Mouse (Mus musculus) hindbrain, embryonic 10.5 days (tissue): Measurements from ENCODE around the gene Scin. TPM values are rescaled to one million over a fixed set of nuclear protein-coding genes. Genes with fewer than 3 reads are reported as not detected.

ENCODE experiments used
- DNase-seq: peaks from one replicate; pipeline ENCODE4 v3.0.0-alpha.2; 2017; ENCODE audit warnings: low spot score
- H3K27ac ChIP-seq: fragments of 300-500 bp; sonication (generic); 2 replicates; pipeline ENCODE4 v1.5.1; 2016; ENCODE audit warnings: mild to moderate bottlenecking, moderate library complexity
- H3K27me3 ChIP-seq: fragments of 300-500 bp; sonication (generic); 2 replicates; pipeline ENCODE4 v1.6.1; 2016; ENCODE audit warnings: mild to moderate bottlenecking; ENCODE audit not compliant: poor library complexity, insufficient read depth, severe bottlenecking
- H3K36me3 ChIP-seq: fragments of 300-500 bp; sonication (generic); 2 replicates; pipeline ENCODE4 v1.6.1; 2016; ENCODE audit warnings: mild to moderate bottlenecking, moderate library complexity
- H3K4me1 ChIP-seq: fragments of 300-500 bp; sonication (generic); replicated peaks from 2 replicates; pipeline ENCODE4 v1.6.1; 2016; ENCODE audit warnings: mild to moderate bottlenecking
- H3K4me3 ChIP-seq: fragments of 300-500 bp; sonication (generic); 2 replicates; pipeline ENCODE4 v1.5.1; 2016; ENCODE audit warnings: mild to moderate bottlenecking, moderate library complexity
- H3K9me3 ChIP-seq: fragments of 300-500 bp; sonication (generic); 2 replicates; pipeline ENCODE4 v1.6.1; 2016; ENCODE audit warnings: mild to moderate bottlenecking, moderate library complexity
- WGBS: fragments of 180-500 bp; shearing (Covaris S2); methylation state at CpG from one replicate; pipeline ENCODE4 v1.1.7; 2016; 5-methylcytosine and 5-hydroxymethylcytosine counted together
- polyA plus RNA-seq: library from polyadenylated mRNA; unstranded; fragments of >200 nt; fragmentation: Nextera tagmentation; extraction: Ambion mirVana; gene quantifications from 2 replicates; pipeline ENCODE4 v1.2.1, GENCODE M21; 2016

The Scin gene
- polyA plus RNA-seq, 1 experiment from 2014 or later = 0.12 TPM

- Histone ChIP-seq H3K9me3 (no peaks in the 10 kb centered on the region), H3K36me3 (no peaks in the 10 kb centered on the region), H3K27me3 (no peaks in the 10 kb centered on the region), H3K27ac (no peak overlapping the region), H3K4me1 (no peaks in the 10 kb centered on the region), H3K4me3 (no peak overlapping the region)
- no peak for DNase-seq
- WGBS = 86% methylated on average over 2 of the region's 2 CpGs
These were observed 34.6 kb downstream of the Scin start for GRCm38 (mm10) chr12:40099407-40099806.

DNA sequence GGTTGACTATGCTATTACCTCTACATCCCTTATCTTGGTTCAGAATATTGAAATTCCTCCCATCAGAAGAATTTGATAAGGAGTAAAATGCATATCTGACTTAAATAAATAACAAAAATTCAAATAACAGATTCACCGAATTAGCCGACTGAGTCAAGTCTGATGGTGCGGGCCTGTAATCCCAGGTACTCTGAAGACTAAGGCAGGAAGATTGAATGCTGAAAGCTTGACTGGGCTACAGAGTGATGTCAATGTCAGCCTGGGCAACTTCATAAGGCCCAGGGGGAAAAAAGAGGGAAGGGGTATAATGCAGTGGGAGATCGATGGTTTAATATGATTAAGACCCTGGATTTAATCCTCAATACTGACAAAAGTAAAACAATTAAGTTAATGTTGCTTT is 36.6 kb downstream of the Scin start:
- H3K27me3 ChIP-seq = no peaks in the 10 kb centered on the region
- H3K4me3 ChIP-seq = no peak overlapping the region
- H3K4me1 ChIP-seq = no peaks in the 10 kb centered on the region
- H3K9me3 ChIP-seq = no peaks in the 10 kb centered on the region
- H3K36me3 ChIP-seq = no peaks in the 10 kb centered on the region
- no peak for DNase-seq
- no peak overlapping the region for H3K27ac ChIP-seq
- 96% methylated on average over 4 of the region's 4 CpGs for WGBS

GRCm38 (mm10) chr12:40097023-40097422 is 37.0 kb downstream of the Scin start:
- 95% methylated on average over 5 of the region's 5 CpGs for WGBS
- no peak overlapping the region for H3K4me3 ChIP-seq
- no peaks in the 10 kb centered on the region for H3K4me1 ChIP-seq
- no peak for DNase-seq
- no peaks in the 10 kb centered on the region for H3K9me3 ChIP-seq
- H3K27me3 ChIP-seq = no peaks in the 10 kb centered on the region
- no peaks in the 10 kb centered on the region for H3K36me3 ChIP-seq
- H3K27ac ChIP-seq = no peak overlapping the region

DNA sequence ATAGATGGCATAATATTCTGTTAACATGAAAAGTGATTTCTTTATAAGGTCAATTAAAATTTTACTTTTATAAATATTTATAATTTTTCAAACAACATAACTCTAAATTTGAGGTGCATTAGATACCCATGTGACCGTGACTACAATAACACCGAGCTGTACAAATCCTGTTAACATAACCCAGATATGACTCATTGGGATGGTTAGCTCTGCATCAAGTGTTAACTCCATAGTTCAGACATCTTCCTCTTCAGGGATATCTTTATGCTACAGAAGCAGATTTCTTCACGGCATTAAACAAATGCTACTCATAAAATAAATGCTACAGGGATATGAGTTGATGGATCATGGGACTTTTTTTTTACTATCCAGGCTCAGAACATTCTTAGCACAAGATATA is 37.6 kb downstream of the Scin start:
- WGBS = 91% methylated on average over 3 of the region's 3 CpGs
- H3K36me3 ChIP-seq = no peaks in the 10 kb centered on the region

GRCm38 (mm10) chr12:40090017-40090416 is 44.0 kb downstream of the Scin start:
- Histone ChIP-seq H3K27me3 (no peaks in the 10 kb centered on the region), H3K4me3 (no peak overlapping the region), H3K27ac (no peak overlapping the region), H3K4me1 (no peaks in the 10 kb centered on the region), H3K36me3 (no peaks in the 10 kb centered on the region), H3K9me3 (no peaks in the 10 kb centered on the region)
- 76% methylated on average over 3 of the region's 3 CpGs for WGBS
- no peak for DNase-seq

More for the DNA sequence above, 37.6 kb downstream of the Scin start:
- Histone ChIP-seq H3K27ac (no peak overlapping the region), H3K4me3 (no peak overlapping the region), H3K4me1 (no peaks in the 10 kb centered on the region), H3K27me3 (no peaks in the 10 kb centered on the region), H3K9me3 (no peaks in the 10 kb centered on the region)
- DNase-seq = no peak

DNA sequence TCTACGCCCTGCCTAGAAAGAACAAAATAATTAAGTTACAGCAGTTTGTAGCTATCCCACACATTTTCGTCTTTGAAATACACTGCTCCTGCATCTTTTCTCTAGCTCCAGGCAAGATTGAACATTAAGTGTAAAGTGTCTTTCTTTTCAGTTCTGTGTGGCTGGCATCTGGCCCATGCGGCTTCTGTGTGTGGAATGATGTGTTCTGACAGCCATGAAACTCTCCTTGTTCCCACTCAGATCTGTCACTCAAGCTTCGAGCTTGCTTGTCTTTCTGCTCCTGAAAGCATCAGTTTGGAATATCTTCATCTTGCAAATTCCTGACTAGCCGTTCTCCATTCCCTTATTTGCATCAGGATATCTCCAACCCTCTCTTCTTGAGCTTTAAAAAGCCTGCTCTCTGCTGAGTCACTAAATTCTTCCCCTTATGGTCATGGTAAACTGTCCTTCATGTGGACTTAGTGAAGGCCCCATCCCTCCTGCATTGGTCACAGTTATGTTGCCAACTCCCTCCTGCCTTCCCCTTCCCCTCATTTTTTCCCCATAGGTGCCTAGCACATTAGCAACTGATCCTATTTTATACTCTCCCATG is 48.2 kb downstream of the Scin start:
- DNase-seq = no peak
- Histone ChIP-seq H3K36me3 (no peaks in the 10 kb centered on the region), H3K9me3 (no peaks in the 10 kb centered on the region), H3K4me1 (no peaks in the 10 kb centered on the region), H3K27ac (no peak overlapping the region), H3K4me3 (no peak overlapping the region), H3K27me3 (no peaks in the 10 kb centered on the region)
- WGBS = 76% methylated on average over 5 of the region's 5 CpGs

GRCm38 (mm10) chr12:40082453-40083238 is 51.4 kb downstream of the Scin start:
- no peak for DNase-seq
- 53% methylated on average over 5 of the region's 6 CpGs for WGBS
- H3K36me3 ChIP-seq = no peaks in the 10 kb centered on the region
- no peak overlapping the region for H3K27ac ChIP-seq
- no peaks in the 10 kb centered on the region for H3K27me3 ChIP-seq
- H3K4me3 ChIP-seq = no peak overlapping the region
- no peaks in the 10 kb centered on the region for H3K4me1 ChIP-seq
- no peaks in the 10 kb centered on the region for H3K9me3 ChIP-seq

DNA sequence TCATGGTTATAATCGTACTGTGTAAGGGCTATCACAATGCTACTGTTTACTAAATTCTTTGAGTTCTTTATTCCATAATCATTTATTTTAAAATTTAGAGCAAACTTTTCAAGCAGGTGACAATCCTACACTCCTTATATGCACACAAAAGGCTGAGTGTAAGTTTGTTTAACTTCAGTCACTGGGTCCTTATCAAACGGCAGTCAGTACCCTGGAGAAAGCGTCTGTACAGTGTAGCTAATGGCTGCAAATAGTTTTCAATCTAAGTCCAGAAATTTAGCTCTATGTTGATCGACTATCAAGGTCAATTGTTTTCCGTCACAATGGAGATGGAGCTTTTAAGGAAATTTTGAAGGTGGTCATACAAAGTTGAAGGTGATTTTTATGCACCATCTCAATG is 52.0 kb downstream of the Scin start:
- Histone ChIP-seq H3K4me1 (no peaks in the 10 kb centered on the region), H3K36me3 (no peaks in the 10 kb centered on the region)
- 77% methylated on average over 5 of the region's 5 CpGs for WGBS

DNA sequence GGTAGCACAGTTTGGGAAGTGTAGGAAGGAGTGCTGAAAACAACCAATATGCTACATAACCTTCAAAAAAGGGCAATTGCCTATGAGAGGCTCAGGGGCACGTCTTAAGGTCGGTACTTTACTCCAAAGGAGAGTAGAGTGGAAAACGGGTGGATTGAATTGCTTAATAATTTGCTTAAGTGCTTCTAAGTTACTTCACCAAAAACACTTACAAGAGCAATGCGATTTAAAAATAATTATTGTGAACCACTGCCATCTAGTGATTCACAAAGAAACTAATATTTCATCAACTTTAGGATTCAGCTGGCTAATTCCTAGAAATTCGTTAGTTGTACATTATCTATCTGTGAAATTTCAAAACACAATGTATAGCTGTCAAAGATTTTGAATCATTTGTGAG is 60.4 kb downstream of the Scin start:
- no peaks in the 10 kb centered on the region for H3K4me1 ChIP-seq
- WGBS = 77% methylated on average over 5 of the region's 5 CpGs
- DNase-seq = no peak
- H3K27ac ChIP-seq = no peak overlapping the region
- no peaks in the 10 kb centered on the region for H3K27me3 ChIP-seq
- no peaks in the 10 kb centered on the region for H3K36me3 ChIP-seq
- no peaks in the 10 kb centered on the region for H3K9me3 ChIP-seq
- H3K4me3 ChIP-seq = no peak overlapping the region

More for the DNA sequence above, 52.0 kb downstream of the Scin start:
- Histone ChIP-seq H3K9me3 (no peaks in the 10 kb centered on the region), H3K4me3 (no peak overlapping the region), H3K27ac (no peak overlapping the region), H3K27me3 (no peaks in the 10 kb centered on the region)
- no peak for DNase-seq

- no peak overlapping the region for H3K4me3 ChIP-seq
- no peaks in the 10 kb centered on the region for H3K27me3 ChIP-seq
- no peak for DNase-seq
- 79% methylated on average over 1 of the region's 1 CpGs for WGBS
- H3K36me3 ChIP-seq = no peaks in the 10 kb centered on the region
- H3K4me1 ChIP-seq = no peaks in the 10 kb centered on the region
- peaks cover 4% of the 10 kb centered on the region; the same call in 1 of the 2 replicates for H3K9me3 ChIP-seq
- H3K27ac ChIP-seq = no peak overlapping the region
These were observed 87.0 kb downstream of the Scin start for GRCm38 (mm10) chr12:40047024-40047423.

GRCm38 (mm10) chr12:40043816-40044585 is 90.0 kb downstream of the Scin start:
- Histone ChIP-seq H3K27ac (no peak overlapping the region), H3K36me3 (no peaks in the 10 kb centered on the region), H3K4me3 (no peak overlapping the region), H3K27me3 (no peaks in the 10 kb centered on the region), H3K4me1 (no peaks in the 10 kb centered on the region), H3K9me3 (peaks cover 4% of the 10 kb centered on the region; the same call in 1 of the 2 replicates)
- 88% methylated on average over 8 of the region's 8 CpGs for WGBS
- DNase-seq = no peak

GRCm38 (mm10) chr12:40040067-40040466 is 94.0 kb downstream of the Scin start:
- H3K36me3 ChIP-seq = no peaks in the 10 kb centered on the region
- H3K27me3 ChIP-seq = no peaks in the 10 kb centered on the region
- H3K27ac ChIP-seq = no peak overlapping the region
- H3K4me1 ChIP-seq = peaks cover 19% of the 10 kb centered on the region
- peaks cover 4% of the 10 kb centered on the region; the same call in 1 of the 2 replicates for H3K9me3 ChIP-seq
- peak; percentile 34 for DNase-seq
- no peak overlapping the region for H3K4me3 ChIP-seq
